Mouse (Mus musculus) erythroblast, embryonic 14.5 days (primary cell): ENCODE data around the gene Gpr146. TPM values are rescaled to one million over a fixed set of nuclear protein-coding genes. Genes with fewer than 3 reads are reported as not detected.

ENCODE experiments used
- H3K27me3 ChIP-seq: 2 replicates; pipeline ENCODE4 v1.6.1; 2012; ENCODE audit warnings: inconsistent platforms; ENCODE audit not compliant: control insufficient read depth
- H3K36me3 ChIP-seq: 2 replicates; pipeline ENCODE4 v1.6.1; 2012; ENCODE audit warnings: mild to moderate bottlenecking, inconsistent platforms; ENCODE audit not compliant: control insufficient read depth
- H3K4me1 ChIP-seq: 2 replicates; pipeline ENCODE4 v1.6.1; 2012; ENCODE audit warnings: inconsistent platforms; ENCODE audit not compliant: control insufficient read depth
- H3K4me3 ChIP-seq: replicated peaks from 2 replicates; pipeline ENCODE3; 2012; ENCODE audit warnings: moderate library complexity, mild to moderate bottlenecking, inconsistent platforms
- H3K9me3 ChIP-seq: 2 replicates; pipeline ENCODE4 v1.6.1; 2012; ENCODE audit warnings: low read length, inconsistent platforms, mixed read lengths; ENCODE audit not compliant: control insufficient read depth
- GATA1 ChIP-seq: IDR thresholded peaks from 2 replicates; pipeline ENCODE4 v1.6.1; 2012; ENCODE audit warnings: low read length, inconsistent platforms, mixed read lengths
- TAL1 ChIP-seq: IDR thresholded peaks from 3 replicates; pipeline ENCODE4 v1.6.1; 2012; ENCODE audit warnings: low read length, inconsistent platforms, mixed read lengths
- polyA plus RNA-seq: library from polyadenylated mRNA; stranded (reverse); fragments of >175 nt; gene quantifications from 2 replicates; pipeline ENCODE4 v1.2.3, GENCODE M21; 2012

Gene Gpr146
- polyA plus RNA-seq, 1 experiment, result 8.1 TPM

GRCm38 (mm10) chr5:139378986-139379629 is 1.6 kb downstream of the Gpr146 start:
- peaks cover 93% of the 10 kb centered on the region for H3K4me1 ChIP-seq
- H3K4me3 ChIP-seq, result peak overlapping the region; percentile 64
- no peaks in the 10 kb centered on the region for H3K9me3 ChIP-seq
- no peaks in the 10 kb centered on the region for H3K27me3 ChIP-seq
- peaks cover 25% of the 10 kb centered on the region for H3K36me3 ChIP-seq
- TF ChIP-seq TAL1, result no peak
- TF ChIP-seq GATA1, result no peak

DNA sequence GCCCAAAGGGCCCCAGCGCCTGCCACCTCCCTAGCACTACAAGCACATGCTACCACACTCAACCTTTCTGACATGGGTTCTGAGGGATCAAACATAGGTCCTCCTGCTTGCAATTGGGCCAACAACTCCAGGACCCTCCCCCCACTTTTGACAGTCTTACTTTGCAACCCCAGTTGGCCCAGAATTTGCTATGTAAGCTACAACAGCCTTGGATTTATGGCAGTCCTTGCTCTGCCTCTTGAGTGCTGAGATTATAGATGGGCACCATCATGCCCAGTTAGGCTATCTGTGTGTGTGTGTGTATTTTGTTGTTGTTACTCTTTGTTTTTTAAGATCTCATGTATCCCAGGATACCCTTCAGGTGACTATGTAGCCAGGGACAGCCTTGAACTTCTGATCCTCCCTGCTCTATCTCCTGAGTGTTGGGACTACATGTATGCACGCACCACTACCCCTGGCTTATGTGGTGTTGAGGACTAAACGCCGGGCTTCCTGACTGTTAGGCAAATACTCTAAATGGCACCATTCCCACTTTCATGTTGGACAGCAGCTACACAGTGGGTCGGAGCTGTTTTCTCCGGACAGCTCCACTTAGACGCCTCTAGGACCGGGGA is 2.4 kb downstream of the Gpr146 start:
- Histone ChIP-seq H3K4me3 (peak overlapping the region; percentile 64), H3K36me3 (peaks cover 32% of the 10 kb centered on the region), H3K4me1 (peaks cover 93% of the 10 kb centered on the region), H3K27me3 (no peaks in the 10 kb centered on the region), H3K9me3 (no peaks in the 10 kb centered on the region)
- TF ChIP-seq TAL1 (no peak), GATA1 (no peak)

- peaks cover 40% of the 10 kb centered on the region for H3K36me3 ChIP-seq
- no peaks in the 10 kb centered on the region for H3K9me3 ChIP-seq
- no peaks in the 10 kb centered on the region for H3K27me3 ChIP-seq
- peaks cover 94% of the 10 kb centered on the region for H3K4me1 ChIP-seq
- peak overlapping the region; percentile 64 for H3K4me3 ChIP-seq
- TF ChIP-seq GATA1, result no peak
- no peak for TF ChIP-seq TAL1
These were observed 3.1 kb downstream of the Gpr146 start for GRCm38 (mm10) chr5:139380385-139381248.

- Histone ChIP-seq H3K4me1 (peaks cover 94% of the 10 kb centered on the region), H3K9me3 (no peaks in the 10 kb centered on the region), H3K27me3 (no peaks in the 10 kb centered on the region), H3K36me3 (peaks cover 51% of the 10 kb centered on the region), H3K4me3 (peak overlapping the region; percentile 64)
- TF ChIP-seq TAL1 (peak; percentile 68), GATA1 (peak; percentile 91)
These were observed 4.4 kb downstream of the Gpr146 start for GRCm38 (mm10) chr5:139381586-139382513.

- H3K36me3 ChIP-seq, result peaks cover 61% of the 10 kb centered on the region
- TF ChIP-seq TAL1 (peak; percentile 53), GATA1 (peak; percentile 90)
- H3K4me1 ChIP-seq, result peaks cover 94% of the 10 kb centered on the region
These were observed 5.3 kb downstream of the Gpr146 start for GRCm38 (mm10) chr5:139382760-139383159.

GRCm38 (mm10) chr5:139383234-139383633 is 5.7 kb downstream of the Gpr146 start:
- H3K27me3 ChIP-seq, result no peaks in the 10 kb centered on the region
- no peaks in the 10 kb centered on the region for H3K9me3 ChIP-seq
- no peak for TF ChIP-seq TAL1
- H3K36me3 ChIP-seq, result peaks cover 63% of the 10 kb centered on the region
- peaks cover 94% of the 10 kb centered on the region for H3K4me1 ChIP-seq
- peak overlapping the region; percentile 64 for H3K4me3 ChIP-seq

More at GRCm38 (mm10) chr5:139382760-139383159, 5.3 kb downstream of the Gpr146 start:
- Histone ChIP-seq H3K27me3 (no peaks in the 10 kb centered on the region), H3K9me3 (no peaks in the 10 kb centered on the region), H3K4me3 (peak overlapping the region; percentile 64)

GRCm38 (mm10) chr5:139384531-139384930 is 7.0 kb downstream of the Gpr146 start:
- peak overlapping the region; percentile 64 for H3K4me3 ChIP-seq
- TF ChIP-seq GATA1 (no peak), TAL1 (no peak)
- H3K4me1 ChIP-seq, result peaks cover 94% of the 10 kb centered on the region
- H3K9me3 ChIP-seq, result no peaks in the 10 kb centered on the region
- H3K36me3 ChIP-seq, result peaks cover 75% of the 10 kb centered on the region
- no peaks in the 10 kb centered on the region for H3K27me3 ChIP-seq

DNA sequence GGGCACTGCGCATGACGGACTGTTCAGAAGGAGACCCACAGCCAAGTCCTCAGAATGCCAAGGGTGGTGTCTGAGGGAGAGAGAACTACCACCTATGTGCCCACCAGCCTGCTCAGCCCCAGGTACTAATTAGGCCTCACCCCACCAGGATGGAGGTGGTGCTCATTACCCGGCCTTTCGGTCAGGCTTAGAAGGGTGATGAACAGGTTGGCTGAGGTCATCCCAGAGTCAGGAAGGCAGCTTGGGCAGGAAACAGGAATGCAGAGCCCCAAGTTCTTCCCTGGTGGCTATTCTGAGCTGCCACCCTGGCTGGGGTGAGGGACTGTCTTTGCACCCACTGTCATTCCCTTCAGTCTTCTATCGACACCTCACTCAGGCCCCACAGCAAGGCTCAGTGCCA is 8.6 kb downstream of the Gpr146 start:
- peaks cover 88% of the 10 kb centered on the region for H3K36me3 ChIP-seq
- H3K27me3 ChIP-seq, result no peaks in the 10 kb centered on the region
- H3K4me3 ChIP-seq, result peak overlapping the region; percentile 17
- TF ChIP-seq TAL1 (no peak), GATA1 (no peak)
- no peaks in the 10 kb centered on the region for H3K9me3 ChIP-seq
- H3K4me1 ChIP-seq, result peaks cover 95% of the 10 kb centered on the region
